Mouse (Mus musculus): ENCODE results near the gene Skap1.

Skap1 gene

GRCm38 (mm10) chr11:96550960-96551703 lies 86.7 kb downstream of the Skap1 start:
- no peak for DNase-seq (ENCODE audit: inconsistent age in 2 of 2, low spot score in 1 of 2)

GRCm38 (mm10) chr11:96553091-96553490 lies 88.7 kb downstream of the Skap1 start:
- peak; percentile 31 to 87 for DNase-seq (ENCODE audit: inconsistent age in 2 of 2, low spot score in 1 of 2)

- no peak for DNase-seq (ENCODE audit: inconsistent age in 2 of 2, low spot score in 1 of 2)
Observed at GRCm38 (mm10) chr11:96560229-96560628, 95.8 kb downstream of the Skap1 start.

- DNase-seq (ENCODE audit: inconsistent age in 2 of 2, low spot score in 1 of 2), result no peak
Observed at GRCm38 (mm10) chr11:96564088-96564487, 99.7 kb downstream of the Skap1 start.

GRCm38 (mm10) chr11:96572515-96572914 lies 108.1 kb downstream of the Skap1 start:
- peak; percentile 24 to 62 for DNase-seq (ENCODE audit: inconsistent age in 2 of 2, low spot score in 1 of 2)

GRCm38 (mm10) chr11:96576491-96577427 lies 112.4 kb downstream of the Skap1 start:
- no peak for DNase-seq (ENCODE audit: inconsistent age in 2 of 2, low spot score in 1 of 2)

GRCm38 (mm10) chr11:96578551-96579283 lies 114.3 kb downstream of the Skap1 start:
- DNase-seq (ENCODE audit: inconsistent age in 2 of 2, low spot score in 1 of 2), result peak in 1 of 2 experiments; percentile 44

- DNase-seq (ENCODE audit: inconsistent age in 2 of 2, low spot score in 1 of 2), result peak; percentile 39 to 75
Observed at GRCm38 (mm10) chr11:96581604-96582384, 117.4 kb downstream of the Skap1 start.

GRCm38 (mm10) chr11:96582595-96582994 lies 118.2 kb downstream of the Skap1 start:
- DNase-seq (ENCODE audit: inconsistent age in 2 of 2, low spot score in 1 of 2), result no peak

- no peak for DNase-seq (ENCODE audit: inconsistent age in 2 of 2, low spot score in 1 of 2)
Observed at GRCm38 (mm10) chr11:96589828-96590227, 125.4 kb downstream of the Skap1 start.

- DNase-seq (ENCODE audit: inconsistent age in 2 of 2, low spot score in 1 of 2), result no peak
Observed at GRCm38 (mm10) chr11:96595890-96596289, 131.5 kb downstream of the Skap1 start.

- DNase-seq (ENCODE audit: inconsistent age in 2 of 2, low spot score in 1 of 2), result no peak
Observed at GRCm38 (mm10) chr11:96596301-96596700, 131.9 kb downstream of the Skap1 start.

GRCm38 (mm10) chr11:96602806-96603205 lies 138.4 kb downstream of the Skap1 start:
- no peak for DNase-seq (ENCODE audit: inconsistent age in 2 of 2, low spot score in 1 of 2)

GRCm38 (mm10) chr11:96604306-96604705 lies 139.9 kb downstream of the Skap1 start:
- DNase-seq (ENCODE audit: inconsistent age in 2 of 2, low spot score in 1 of 2), result no peak

- no peak for DNase-seq (ENCODE audit: inconsistent age in 2 of 2, low spot score in 1 of 2)
Observed at GRCm38 (mm10) chr11:96604751-96605450, 140.5 kb downstream of the Skap1 start.

GRCm38 (mm10) chr11:96605516-96605915 lies 141.1 kb downstream of the Skap1 start:
- no peak for DNase-seq (ENCODE audit: inconsistent age in 2 of 2, low spot score in 1 of 2)

GRCm38 (mm10) chr11:96612596-96612995 lies 148.2 kb downstream of the Skap1 start:
- no peak for DNase-seq (ENCODE audit: inconsistent age in 2 of 2, low spot score in 1 of 2)

- peak; percentile 36 to 54 for DNase-seq (ENCODE audit: inconsistent age in 2 of 2, low spot score in 1 of 2)
Observed at GRCm38 (mm10) chr11:96616792-96617191, 152.4 kb downstream of the Skap1 start.

- DNase-seq (ENCODE audit: inconsistent age in 2 of 2, low spot score in 1 of 2), result peak; percentile 18 to 70
Observed at GRCm38 (mm10) chr11:96618789-96619445, 154.5 kb downstream of the Skap1 start.
